Mouse (Mus musculus): ENCODE measurements around the gene Ddit4. TPM values are rescaled to one million over a fixed set of nuclear protein-coding genes. Genes with fewer than 3 reads are reported as not detected.

Gene Ddit4
- total RNA-seq, 1 experiment: 33.9 TPM

- Histone ChIP-seq H3K4me1 (ENCODE audit: control insufficient read depth in 2 of 2, insufficient read depth in 2 of 2, low read length in 2 of 2, poor library complexity in 1 of 2) (peaks cover 0 to 47% of the 10 kb centered on the region in 2 experiments; a peak in 3 of 4 replicates), H3K4me3 (ENCODE audit: insufficient read depth in 1 of 2, low read depth in 1 of 2, low read length in 2 of 2, poor library complexity in 1 of 2, severe bottlenecking in 1 of 2) (no peak overlapping the region), H3K27ac (ENCODE audit: insufficient read depth, low read depth, low read length, poor library complexity, severe bottlenecking) (no peak overlapping the region), H3K36me3 (ENCODE audit: control insufficient read depth, insufficient read depth, low read length, poor library complexity, severe bottlenecking) (no peaks in the 10 kb centered on the region; the same call in 1 of the 2 replicates), H3K9ac (ENCODE audit: insufficient read depth, low read depth, low read length, poor library complexity, severe bottlenecking) (no peak overlapping the region), H3K9me3 (ENCODE audit: control insufficient read depth, insufficient read depth, low read depth, low read length) (no peaks in the 10 kb centered on the region)
- DNase-seq (ENCODE audit: low read depth, low spot score): no peak
- in situ Hi-C loops (cut with MboI; ENCODE audit: low sequenced_read_pairs in 2 of 2, unreplicated experiment in 2 of 2): no loop called here
- no peak for TF ChIP-seq HCFC1 (IDR thresholded peaks at IDR 0.05; ENCODE audit: borderline replicate concordance, insufficient read depth, low read length)
- no peak for TF ChIP-seq ZC3H11A (IDR thresholded peaks at IDR 0.05; ENCODE audit: borderline replicate concordance, low read depth, low read length)
- TF ChIP-seq MAFK (IDR thresholded peaks at IDR 0.05; ENCODE audit: insufficient read depth, low read depth, low read length): no peak
- no peak for TF ChIP-seq CHD2 (IDR thresholded peaks at IDR 0.05; ENCODE audit: low read depth, low read length)
- no peak for TF ChIP-seq ZNF384 (IDR thresholded peaks at IDR 0.05; ENCODE audit: low read depth, low read length)
Measured at GRCm38 (mm10) chr10:59902606-59902990, 49.0 kb downstream of the Ddit4 start.

- Histone ChIP-seq H3K4me3 (ENCODE audit: insufficient read depth in 1 of 2, low read depth in 1 of 2, low read length in 2 of 2, poor library complexity in 1 of 2, severe bottlenecking in 1 of 2) (no peak overlapping the region), H3K9me3 (ENCODE audit: control insufficient read depth, insufficient read depth, low read depth, low read length) (no peaks in the 10 kb centered on the region), H3K9ac (ENCODE audit: insufficient read depth, low read depth, low read length, poor library complexity, severe bottlenecking) (peak overlapping the region; percentile 10; the same call in 1 of the 2 replicates), H3K27ac (ENCODE audit: insufficient read depth, low read depth, low read length, poor library complexity, severe bottlenecking) (0 out of 2 replicates have a peak overlapping the region, but pooled peaks have one; percentile 27), H3K36me3 (ENCODE audit: control insufficient read depth, insufficient read depth, low read length, poor library complexity, severe bottlenecking) (peaks cover 2% of the 10 kb centered on the region; the same call in 1 of the 2 replicates), H3K4me1 (ENCODE audit: control insufficient read depth in 2 of 2, insufficient read depth in 2 of 2, low read length in 2 of 2, poor library complexity in 1 of 2) (peaks cover 0 to 46% of the 10 kb centered on the region in 2 experiments; a peak in 3 of 4 replicates)
- DNase-seq (ENCODE audit: low read depth, low spot score): no peak
- in situ Hi-C loops (cut with MboI; ENCODE audit: low sequenced_read_pairs in 2 of 2, unreplicated experiment in 2 of 2): no loop called here
- no peak for TF ChIP-seq ZC3H11A (IDR thresholded peaks at IDR 0.05; ENCODE audit: borderline replicate concordance, low read depth, low read length)
- no peak for TF ChIP-seq CHD2 (IDR thresholded peaks at IDR 0.05; ENCODE audit: low read depth, low read length)
- no peak for TF ChIP-seq MAFK (IDR thresholded peaks at IDR 0.05; ENCODE audit: insufficient read depth, low read depth, low read length)
Measured at GRCm38 (mm10) chr10:59901986-59902605, 49.5 kb downstream of the Ddit4 start.

GRCm38 (mm10) chr10:59901463-59901862 lies 50.2 kb downstream of the Ddit4 start:
- peaks cover 5% of the 10 kb centered on the region for H3K36me3 ChIP-seq (ENCODE audit: control insufficient read depth, insufficient read depth, low read length, poor library complexity, severe bottlenecking)
- peaks cover 3 to 51% of the 10 kb centered on the region in 2 experiments; a peak in 3 of 4 replicates for H3K4me1 ChIP-seq (ENCODE audit: control insufficient read depth in 2 of 2, insufficient read depth in 2 of 2, low read length in 2 of 2, poor library complexity in 1 of 2)
- no peak overlapping the region for H3K9ac ChIP-seq (ENCODE audit: insufficient read depth, low read depth, low read length, poor library complexity, severe bottlenecking)
- H3K4me3 ChIP-seq (ENCODE audit: insufficient read depth in 1 of 2, low read depth in 1 of 2, low read length in 2 of 2, poor library complexity in 1 of 2, severe bottlenecking in 1 of 2): no peak overlapping the region
- TF ChIP-seq CHD2 (IDR thresholded peaks at IDR 0.05; ENCODE audit: low read depth, low read length) (no peak), HCFC1 (IDR thresholded peaks at IDR 0.05; ENCODE audit: borderline replicate concordance, insufficient read depth, low read length) (no peak), ZC3H11A (IDR thresholded peaks at IDR 0.05; ENCODE audit: borderline replicate concordance, low read depth, low read length) (no peak), ZNF384 (IDR thresholded peaks at IDR 0.05; ENCODE audit: low read depth, low read length) (no peak), MAFK (IDR thresholded peaks at IDR 0.05; ENCODE audit: insufficient read depth, low read depth, low read length) (no peak)
- in situ Hi-C loops (cut with MboI; ENCODE audit: low sequenced_read_pairs in 2 of 2, unreplicated experiment in 2 of 2): no loop called here
- H3K9me3 ChIP-seq (ENCODE audit: control insufficient read depth, insufficient read depth, low read depth, low read length): no peaks in the 10 kb centered on the region
- DNase-seq (ENCODE audit: low read depth, low spot score): no peak
- H3K27ac ChIP-seq (ENCODE audit: insufficient read depth, low read depth, low read length, poor library complexity, severe bottlenecking): no peak overlapping the region

GRCm38 (mm10) chr10:59900939-59901338 lies 50.7 kb downstream of the Ddit4 start:
- Histone ChIP-seq H3K4me1 (ENCODE audit: control insufficient read depth in 2 of 2, insufficient read depth in 2 of 2, low read length in 2 of 2, poor library complexity in 1 of 2) (peaks cover 3 to 53% of the 10 kb centered on the region in 2 experiments; a peak in 3 of 4 replicates), H3K27ac (ENCODE audit: insufficient read depth, low read depth, low read length, poor library complexity, severe bottlenecking) (no peak overlapping the region), H3K4me3 (ENCODE audit: insufficient read depth in 1 of 2, low read depth in 1 of 2, low read length in 2 of 2, poor library complexity in 1 of 2, severe bottlenecking in 1 of 2) (no peak overlapping the region), H3K9ac (ENCODE audit: insufficient read depth, low read depth, low read length, poor library complexity, severe bottlenecking) (no peak overlapping the region), H3K9me3 (ENCODE audit: control insufficient read depth, insufficient read depth, low read depth, low read length) (no peaks in the 10 kb centered on the region), H3K36me3 (ENCODE audit: control insufficient read depth, insufficient read depth, low read length, poor library complexity, severe bottlenecking) (peaks cover 10% of the 10 kb centered on the region)
- no peak for TF ChIP-seq HCFC1 (IDR thresholded peaks at IDR 0.05; ENCODE audit: borderline replicate concordance, insufficient read depth, low read length)
- no peak for TF ChIP-seq ZNF384 (IDR thresholded peaks at IDR 0.05; ENCODE audit: low read depth, low read length)
- no peak for TF ChIP-seq MAFK (IDR thresholded peaks at IDR 0.05; ENCODE audit: insufficient read depth, low read depth, low read length)
- TF ChIP-seq CHD2 (IDR thresholded peaks at IDR 0.05; ENCODE audit: low read depth, low read length): no peak
- TF ChIP-seq ZC3H11A (IDR thresholded peaks at IDR 0.05; ENCODE audit: borderline replicate concordance, low read depth, low read length): no peak
- in situ Hi-C loops (cut with MboI; ENCODE audit: low sequenced_read_pairs in 2 of 2, unreplicated experiment in 2 of 2): no loop called here
- no peak for DNase-seq (ENCODE audit: low read depth, low spot score)
